10 mouse cellular contexts compared by ENCODE assay signal in the genomic region with DNA sequence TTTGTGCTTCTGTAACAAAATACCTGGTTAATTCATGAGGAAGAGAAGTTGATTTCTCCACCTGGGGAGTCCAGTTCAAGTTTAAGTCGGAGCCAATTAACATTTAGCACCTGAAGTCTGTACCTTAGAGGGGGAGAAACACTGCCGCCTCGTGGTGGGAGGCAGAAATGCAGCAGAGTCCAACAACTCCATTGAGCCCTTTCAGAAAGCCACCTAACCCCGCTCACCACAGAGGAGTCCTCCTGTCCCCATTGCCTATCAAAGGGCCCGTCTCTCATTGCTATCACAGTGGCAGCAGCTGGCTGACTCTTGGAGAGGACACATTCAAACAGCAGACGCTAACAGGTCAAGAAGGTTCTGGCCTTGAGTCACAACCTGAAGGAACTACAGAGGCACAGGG. TPM values are rescaled to one million over a fixed set of nuclear protein-coding genes. Genes with fewer than 3 reads are reported as not detected.
DNase-seq lines count a peak whose midpoint lies in the region; ATAC-seq lines count a peak whose summit lies in the region.
"Had no signal": no experiment of that assay in that cellular context is flagged by ENCODE, and none has a peak within 500 bp of the region (broad histone marks: within the 10 kb centered on the region; RNA-seq: fewer than 3 reads in every experiment).

No protein-coding gene starts in this region.

- H3K27ac ChIP-seq in hindbrain, embryonic 10.5 days = no peak overlapping the region
- H3K27ac ChIP-seq in hindbrain, embryonic 14.5 days = no peak overlapping the region

- 24% methylated on average over 6 of the region's 6 CpGs for WGBS in hindbrain, embryonic 10.5 days
- WGBS in hindbrain, embryonic 14.5 days = 25% methylated on average over 6 of the region's 6 CpGs

- ATAC-seq in hindbrain, embryonic 14.5 days (ENCODE audit: low FRiP score) = no peak
- peak; percentile 72 for ATAC-seq in common myeloid progenitor, adult 5-6 weeks (replicated peaks; ENCODE audit: low read depth, poor library complexity, severe bottlenecking)
- ATAC-seq in neutrophil, adult 5-6 weeks (ENCODE audit: extremely low read depth, insufficient number of reproducible peaks, low FRiP score, poor library complexity, severe bottlenecking) = peak; percentile 54

- H3K4me2 ChIP-seq in hindbrain, embryonic 14.5 days (replicated peaks) = no peak overlapping the region

- H3K9ac ChIP-seq in hindbrain, embryonic 14.5 days = no peak overlapping the region

- no peaks in the 10 kb centered on the region for H3K9me3 ChIP-seq in hindbrain, embryonic 10.5 days
- no peaks in the 10 kb centered on the region for H3K9me3 ChIP-seq in hindbrain, embryonic 14.5 days (ENCODE audit: control insufficient read depth, low read length)

- H3K27me3 ChIP-seq in hindbrain, embryonic 10.5 days (ENCODE audit: insufficient read depth, poor library complexity, severe bottlenecking) = no peaks in the 10 kb centered on the region
- no peaks in the 10 kb centered on the region for H3K27me3 ChIP-seq in hindbrain, embryonic 14.5 days (ENCODE audit: control insufficient read depth, insufficient read depth, low read length)

- no peaks in the 10 kb centered on the region for H3K4me1 ChIP-seq in hindbrain, embryonic 10.5 days (replicated peaks)
- H3K4me1 ChIP-seq in hindbrain, embryonic 14.5 days (replicated peaks; ENCODE audit: control insufficient read depth, insufficient read depth, low read length) = no peaks in the 10 kb centered on the region

- peak; percentile 11 for DNase-seq in hindbrain, embryonic 10.5 days (ENCODE audit: low spot score)
- no peak for DNase-seq in hindbrain, embryonic 14.5 days (ENCODE audit: low spot score)
- peak; percentile 82 to 84 for DNase-seq in B cell, adult 2 months
- DNase-seq in T-cell, adult 2 months (ENCODE audit: low spot score) = peak; percentile 66
- peak; percentile 55 to 80 for DNase-seq in kidney, postnatal 36 days
- DNase-seq in MN1 (ENCODE audit: low spot score) = no peak

- H3K36me3 ChIP-seq in hindbrain, embryonic 10.5 days = no peaks in the 10 kb centered on the region
- no peaks in the 10 kb centered on the region for H3K36me3 ChIP-seq in hindbrain, embryonic 14.5 days (replicated peaks; ENCODE audit: control insufficient read depth, insufficient read depth)

- no peak overlapping the region for H3K4me3 ChIP-seq in hindbrain, embryonic 10.5 days
- H3K4me3 ChIP-seq in hindbrain, embryonic 14.5 days (replicated peaks; ENCODE audit: low read length) = no peak overlapping the region

RNA-seq across cellular contexts. Expression of a gene that starts 37.5 kb away (rescaled TPM):
- polyA plus RNA-seq in hindbrain, embryonic 10.5 days (2016; fragmentation: Nextera tagmentation; extraction: Ambion mirVana) = not detected in 2 replicates
- not detected in 2 replicates for polyA plus RNA-seq in hindbrain, embryonic 14.5 days (2014; fragmentation: Nextera tagmentation; extraction: Ambion mirVana)
- total RNA-seq in common myeloid progenitor, adult 5-6 weeks (2017) = not detected in 2 replicates
- total RNA-seq in neutrophil, adult 5-6 weeks (2017) = not detected in 2 replicates
- polyA plus RNA-seq: embryonic facial prominence, embryonic 14.5 days; limb, embryonic 14.5 days had no signal

RNA-seq across cellular contexts. Expression of a gene that starts 37.6 kb away (rescaled TPM):
- polyA plus RNA-seq in hindbrain, embryonic 10.5 days (2016; fragmentation: Nextera tagmentation; extraction: Ambion mirVana) = 1.7 and 2.2 TPM in 2 replicates
- 3.8 and 4.0 TPM in 2 replicates for polyA plus RNA-seq in hindbrain, embryonic 14.5 days (2014; fragmentation: Nextera tagmentation; extraction: Ambion mirVana)
- total RNA-seq in common myeloid progenitor, adult 5-6 weeks (2017) = 0.59 TPM in 1 of 2 replicates, not detected in the other
- total RNA-seq in neutrophil, adult 5-6 weeks (2017) = 0.12 TPM in 1 of 2 replicates, not detected in the other

RNA-seq across cellular contexts. Expression of a gene that starts 51.0 kb away (rescaled TPM):
- 0.54 and 1.9 TPM in 2 replicates for polyA plus RNA-seq in hindbrain, embryonic 10.5 days (2016; fragmentation: Nextera tagmentation; extraction: Ambion mirVana)
- polyA plus RNA-seq in hindbrain, embryonic 14.5 days (2014; fragmentation: Nextera tagmentation; extraction: Ambion mirVana) = 3.7 and 4.7 TPM in 2 replicates
- 4.0 and 11.3 TPM in 2 replicates for total RNA-seq in common myeloid progenitor, adult 5-6 weeks (2017)
- 264 and 315 TPM in 2 replicates for total RNA-seq in neutrophil, adult 5-6 weeks (2017)

Comparison
In these comparisons a context has a peak if more than half of its experiments do, and no peak if none do; other contexts are left out.
1. DNase-seq: peak in hindbrain, embryonic 10.5 days (single experiment), B cell, adult 2 months (2 of 2), T-cell, adult 2 months (single experiment) and kidney, postnatal 36 days (2 of 2); none in hindbrain, embryonic 14.5 days (single experiment) and MN1 (single experiment).
2. RNA of a gene that starts 51.0 kb away (total RNA-seq): 264 to 315 TPM in neutrophil, adult 5-6 weeks; 4.0 to 11.3 TPM in common myeloid progenitor, adult 5-6 weeks; every median in the first group is over 10 times any median in the second.